Mouse (Mus musculus): ENCODE measurements around the gene Ablim2. TPM values are rescaled to one million over a fixed set of nuclear protein-coding genes. Genes with fewer than 3 reads are reported as not detected.

Gene Ablim2
- polyA plus RNA-seq, 1 experiment from 2014 or later = 16.3 TPM

GRCm38 (mm10) chr5:35814334-35814941 is 56.8 kb downstream of the Ablim2 start:
- peak; percentile 61 for ATAC-seq
- Histone ChIP-seq H3K27ac (ENCODE audit: low read length) (no peak overlapping the region), H3K4me1 (replicated peaks; ENCODE audit: control insufficient read depth, insufficient read depth, low read length) (peaks cover 16% of the 10 kb centered on the region), H3K4me3 (replicated peaks; ENCODE audit: low read length) (no peak overlapping the region), H3K36me3 (ENCODE audit: control insufficient read depth, insufficient read depth) (no peaks in the 10 kb centered on the region), H3K9me3 (ENCODE audit: control insufficient read depth, low read length) (no peaks in the 10 kb centered on the region), H3K27me3 (replicated peaks; ENCODE audit: control insufficient read depth, insufficient read depth, low read length) (no peaks in the 10 kb centered on the region), H3K4me2 (ENCODE audit: low read length) (0 out of 2 replicates have a peak overlapping the region, but pooled peaks have one; percentile 16), H3K9ac (replicated peaks; ENCODE audit: low read depth, low read length) (0 out of 2 replicates have a peak overlapping the region, but pooled peaks have one; percentile 7)
- 44% methylated on average over 15 of the region's 15 CpGs for WGBS

GRCm38 (mm10) chr5:35815051-35815450 is 57.4 kb downstream of the Ablim2 start:
- ATAC-seq = peak; percentile 31
- Histone ChIP-seq H3K9me3 (ENCODE audit: control insufficient read depth, low read length) (no peaks in the 10 kb centered on the region), H3K27me3 (replicated peaks; ENCODE audit: control insufficient read depth, insufficient read depth, low read length) (no peaks in the 10 kb centered on the region), H3K4me1 (replicated peaks; ENCODE audit: control insufficient read depth, insufficient read depth, low read length) (peaks cover 16% of the 10 kb centered on the region), H3K27ac (ENCODE audit: low read length) (no peak overlapping the region), H3K9ac (replicated peaks; ENCODE audit: low read depth, low read length) (no peak overlapping the region), H3K36me3 (ENCODE audit: control insufficient read depth, insufficient read depth) (no peaks in the 10 kb centered on the region), H3K4me2 (ENCODE audit: low read length) (no peak overlapping the region), H3K4me3 (replicated peaks; ENCODE audit: low read length) (no peak overlapping the region)
- 33% methylated on average over 2 of the region's 2 CpGs for WGBS

- Histone ChIP-seq H3K4me3 (replicated peaks; ENCODE audit: low read length) (no peak overlapping the region), H3K4me1 (replicated peaks; ENCODE audit: control insufficient read depth, insufficient read depth, low read length) (peaks cover 16% of the 10 kb centered on the region), H3K27me3 (replicated peaks; ENCODE audit: control insufficient read depth, insufficient read depth, low read length) (no peaks in the 10 kb centered on the region), H3K36me3 (ENCODE audit: control insufficient read depth, insufficient read depth) (no peaks in the 10 kb centered on the region), H3K9ac (replicated peaks; ENCODE audit: low read depth, low read length) (no peak overlapping the region), H3K4me2 (ENCODE audit: low read length) (no peak overlapping the region), H3K9me3 (ENCODE audit: control insufficient read depth, low read length) (no peaks in the 10 kb centered on the region), H3K27ac (ENCODE audit: low read length) (no peak overlapping the region)
- WGBS = 84% methylated on average over 3 of the region's 5 CpGs
- no peak for ATAC-seq
Measured at GRCm38 (mm10) chr5:35817266-35817665, 59.6 kb downstream of the Ablim2 start.

- Histone ChIP-seq H3K4me3 (replicated peaks; ENCODE audit: low read length) (no peak overlapping the region), H3K36me3 (ENCODE audit: control insufficient read depth, insufficient read depth) (no peaks in the 10 kb centered on the region), H3K4me2 (ENCODE audit: low read length) (no peak overlapping the region), H3K27me3 (replicated peaks; ENCODE audit: control insufficient read depth, insufficient read depth, low read length) (no peaks in the 10 kb centered on the region), H3K4me1 (replicated peaks; ENCODE audit: control insufficient read depth, insufficient read depth, low read length) (peaks cover 16% of the 10 kb centered on the region), H3K9ac (replicated peaks; ENCODE audit: low read depth, low read length) (no peak overlapping the region), H3K27ac (ENCODE audit: low read length) (no peak overlapping the region), H3K9me3 (ENCODE audit: control insufficient read depth, low read length) (no peaks in the 10 kb centered on the region)
- WGBS = 83% methylated on average over 3 of the region's 3 CpGs
- ATAC-seq = no peak
Measured at GRCm38 (mm10) chr5:35817882-35818281, 60.2 kb downstream of the Ablim2 start.

GRCm38 (mm10) chr5:35822721-35823120 is 65.0 kb downstream of the Ablim2 start:
- H3K4me2 ChIP-seq (ENCODE audit: low read length) = no peak overlapping the region
- H3K36me3 ChIP-seq (ENCODE audit: control insufficient read depth, insufficient read depth) = no peaks in the 10 kb centered on the region
- no peaks in the 10 kb centered on the region for H3K9me3 ChIP-seq (ENCODE audit: control insufficient read depth, low read length)
- H3K27me3 ChIP-seq (replicated peaks; ENCODE audit: control insufficient read depth, insufficient read depth, low read length) = no peaks in the 10 kb centered on the region
- ATAC-seq = no peak
- H3K27ac ChIP-seq (ENCODE audit: low read length) = no peak overlapping the region
- WGBS = 87% methylated on average over 5 of the region's 5 CpGs
- H3K9ac ChIP-seq (replicated peaks; ENCODE audit: low read depth, low read length) = no peak overlapping the region
- no peak overlapping the region for H3K4me3 ChIP-seq (replicated peaks; ENCODE audit: low read length)
- no peaks in the 10 kb centered on the region for H3K4me1 ChIP-seq (replicated peaks; ENCODE audit: control insufficient read depth, insufficient read depth, low read length)

- Histone ChIP-seq H3K27ac (ENCODE audit: low read length) (no peak overlapping the region), H3K27me3 (replicated peaks; ENCODE audit: control insufficient read depth, insufficient read depth, low read length) (no peaks in the 10 kb centered on the region), H3K36me3 (ENCODE audit: control insufficient read depth, insufficient read depth) (no peaks in the 10 kb centered on the region), H3K4me1 (replicated peaks; ENCODE audit: control insufficient read depth, insufficient read depth, low read length) (no peaks in the 10 kb centered on the region), H3K4me2 (ENCODE audit: low read length) (no peak overlapping the region), H3K9me3 (ENCODE audit: control insufficient read depth, low read length) (no peaks in the 10 kb centered on the region), H3K9ac (replicated peaks; ENCODE audit: low read depth, low read length) (no peak overlapping the region), H3K4me3 (replicated peaks; ENCODE audit: low read length) (no peak overlapping the region)
- no peak for ATAC-seq
- WGBS = 68% methylated on average over 5 of the region's 5 CpGs
Measured at GRCm38 (mm10) chr5:35826465-35826864, 68.8 kb downstream of the Ablim2 start.

- Histone ChIP-seq H3K4me1 (replicated peaks; ENCODE audit: control insufficient read depth, insufficient read depth, low read length) (no peaks in the 10 kb centered on the region), H3K4me3 (replicated peaks; ENCODE audit: low read length) (no peak overlapping the region), H3K36me3 (ENCODE audit: control insufficient read depth, insufficient read depth) (no peaks in the 10 kb centered on the region), H3K27ac (ENCODE audit: low read length) (no peak overlapping the region), H3K27me3 (replicated peaks; ENCODE audit: control insufficient read depth, insufficient read depth, low read length) (no peaks in the 10 kb centered on the region), H3K4me2 (ENCODE audit: low read length) (no peak overlapping the region), H3K9me3 (ENCODE audit: control insufficient read depth, low read length) (no peaks in the 10 kb centered on the region), H3K9ac (replicated peaks; ENCODE audit: low read depth, low read length) (no peak overlapping the region)
- WGBS = 55% methylated on average over 14 of the region's 14 CpGs
- no peak for ATAC-seq
Measured at GRCm38 (mm10) chr5:35827075-35827474, 69.4 kb downstream of the Ablim2 start.

- Histone ChIP-seq H3K4me2 (ENCODE audit: low read length) (no peak overlapping the region), H3K4me1 (replicated peaks; ENCODE audit: control insufficient read depth, insufficient read depth, low read length) (no peaks in the 10 kb centered on the region), H3K4me3 (replicated peaks; ENCODE audit: low read length) (no peak overlapping the region), H3K9ac (replicated peaks; ENCODE audit: low read depth, low read length) (no peak overlapping the region), H3K27ac (ENCODE audit: low read length) (no peak overlapping the region), H3K9me3 (ENCODE audit: control insufficient read depth, low read length) (no peaks in the 10 kb centered on the region), H3K36me3 (ENCODE audit: control insufficient read depth, insufficient read depth) (no peaks in the 10 kb centered on the region), H3K27me3 (replicated peaks; ENCODE audit: control insufficient read depth, insufficient read depth, low read length) (no peaks in the 10 kb centered on the region)
- no peak for ATAC-seq
- 91% methylated on average over 5 of the region's 5 CpGs for WGBS
Measured at GRCm38 (mm10) chr5:35827856-35828255, 70.2 kb downstream of the Ablim2 start.

- no peaks in the 10 kb centered on the region for H3K9me3 ChIP-seq (ENCODE audit: control insufficient read depth, low read length)
- H3K27ac ChIP-seq (ENCODE audit: low read length) = no peak overlapping the region
- no peak overlapping the region for H3K4me2 ChIP-seq (ENCODE audit: low read length)
- no peak overlapping the region for H3K9ac ChIP-seq (replicated peaks; ENCODE audit: low read depth, low read length)
- no peaks in the 10 kb centered on the region for H3K4me1 ChIP-seq (replicated peaks; ENCODE audit: control insufficient read depth, insufficient read depth, low read length)
- 77% methylated on average over 3 of the region's 3 CpGs for WGBS
- no peak overlapping the region for H3K4me3 ChIP-seq (replicated peaks; ENCODE audit: low read length)
- ATAC-seq = no peak
- no peaks in the 10 kb centered on the region for H3K27me3 ChIP-seq (replicated peaks; ENCODE audit: control insufficient read depth, insufficient read depth, low read length)
- H3K36me3 ChIP-seq (ENCODE audit: control insufficient read depth, insufficient read depth) = no peaks in the 10 kb centered on the region
Measured at GRCm38 (mm10) chr5:35830101-35830500, 72.4 kb downstream of the Ablim2 start.

GRCm38 (mm10) chr5:35833881-35834280 is 76.2 kb downstream of the Ablim2 start:
- Histone ChIP-seq H3K9me3 (ENCODE audit: control insufficient read depth, low read length) (no peaks in the 10 kb centered on the region), H3K36me3 (ENCODE audit: control insufficient read depth, insufficient read depth) (no peaks in the 10 kb centered on the region), H3K27me3 (replicated peaks; ENCODE audit: control insufficient read depth, insufficient read depth, low read length) (no peaks in the 10 kb centered on the region), H3K4me3 (replicated peaks; ENCODE audit: low read length) (no peak overlapping the region), H3K4me2 (ENCODE audit: low read length) (no peak overlapping the region), H3K27ac (ENCODE audit: low read length) (no peak overlapping the region), H3K4me1 (replicated peaks; ENCODE audit: control insufficient read depth, insufficient read depth, low read length) (no peaks in the 10 kb centered on the region), H3K9ac (replicated peaks; ENCODE audit: low read depth, low read length) (no peak overlapping the region)
- 86% methylated on average over 4 of the region's 4 CpGs for WGBS
- no peak for ATAC-seq

Data from forebrain, embryonic 16.5 days (tissue).